Mouse (Mus musculus) liver, adult 2 months (tissue): ENCODE measurements at regions not wholly inside any gene's neighbourhood (a gene's known extent, or its start where the extent isn't known, plus 50 kb on each side); places are given as distances from the start of the nearest gene placed in this dataset.

Experiments
- CTCF ChIP-seq: fragments of 200-500 bp; IDR thresholded peaks from 2 replicates; pipeline ENCODE4 v1.5.1; 2011; ENCODE audit warnings: low read depth, low read length, control low read depth
- POLR2A ChIP-seq: fragments of 200-500 bp; IDR thresholded peaks from 2 replicates; pipeline ENCODE4 v1.6.1; 2011; ENCODE audit warnings: low read length, control low read depth; ENCODE audit not compliant: insufficient read depth; ENCODE audit errors: extremely low read depth

DNA sequence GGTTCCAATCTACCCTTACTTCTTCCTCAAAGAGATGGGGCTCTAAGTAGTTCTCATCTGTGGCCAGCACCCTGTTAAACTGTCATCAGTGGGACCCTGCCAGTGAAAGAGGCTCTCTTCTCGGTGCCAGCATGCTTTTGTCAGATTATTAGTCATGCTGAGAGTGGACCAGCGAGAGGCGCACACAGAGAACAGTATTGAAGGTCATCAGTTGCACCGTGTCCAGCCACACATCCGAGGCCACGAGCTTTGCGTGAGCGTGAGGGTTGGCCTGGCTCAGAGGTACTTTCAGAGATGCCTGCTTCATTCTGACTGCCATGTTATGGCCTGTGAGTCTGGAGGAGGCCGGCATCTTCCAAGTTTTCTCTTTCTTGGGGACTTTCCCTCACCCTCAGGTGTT is 306.0 kb upstream of the Zfp637 start:
- no peak for TF ChIP-seq POLR2A
- no peak for TF ChIP-seq CTCF
